Mouse (Mus musculus) 416B (cell line): ENCODE measurements around the gene Vmn2r31.
"Not testable (repeated sequence)": the region's sequence is repeated elsewhere in the genome, so short reads cannot be mapped to it uniquely, and the experiment has no call there.

Experiments
- DNase-seq: peaks from one replicate; pipeline ENCODE4 v3.0.0; 2011; ENCODE audit warnings: low read depth

The Vmn2r31 gene

DNA sequence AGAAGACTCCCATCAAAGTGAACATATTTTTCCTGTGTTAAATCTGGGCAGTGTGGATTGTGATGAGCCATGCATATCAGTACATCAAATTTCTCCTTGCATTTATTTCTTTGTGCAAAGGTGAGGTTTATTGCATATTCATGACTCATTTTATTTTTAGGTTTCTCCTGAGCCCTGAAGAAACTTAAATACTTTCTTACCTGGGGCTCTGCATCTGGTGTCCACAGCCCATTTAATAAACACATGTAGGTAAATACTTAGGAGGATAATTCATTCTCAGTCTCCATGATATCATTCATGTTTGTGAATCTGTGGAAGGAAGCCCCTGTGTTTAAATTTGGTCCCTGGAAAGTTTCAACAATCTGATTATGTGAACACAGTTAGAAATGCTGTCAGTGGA, at the start of gene Vmn2r31:
Gene Vmn2r31, minus strand, starts transcription at position 101 of the 400 bp plus-strand sequence.
- not testable (repeated sequence) for DNase-seq

DNA sequence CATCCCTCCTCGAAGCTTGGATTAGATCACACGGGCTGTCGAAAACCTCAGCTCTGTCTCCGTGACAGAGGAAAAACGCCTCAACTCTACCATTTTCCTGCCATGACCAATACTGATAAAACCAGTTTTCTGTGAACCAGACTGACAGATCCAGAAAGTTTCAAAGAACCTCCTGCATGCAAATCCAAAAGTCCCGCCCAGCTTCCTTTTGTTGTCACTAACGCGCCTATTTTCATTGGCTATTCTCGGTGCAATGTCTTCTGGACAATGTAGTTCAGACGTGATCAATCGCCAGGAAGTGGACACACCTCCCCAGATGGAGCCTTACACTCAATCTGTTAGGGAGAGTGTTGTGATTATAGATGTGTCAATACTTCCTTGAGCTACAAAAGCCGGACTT, 25.1 kb downstream of the Vmn2r31 start, which contains the start of gene Gm45783:
Gene Gm45783, minus strand, starts transcription at position 143 of the 400 bp plus-strand sequence.
- peak; percentile 73 for DNase-seq

GRCm38 (mm10) chr7:7337509-7337908, 62.0 kb downstream of the Vmn2r31 start, which contains the start of gene Vmn2r30:
TSS of gene Vmn2r30 (minus strand) at chr7:7337609.
- not testable (repeated sequence) for DNase-seq
